Mouse (Mus musculus) lung, embryonic 15.5 days (tissue): ENCODE data around the gene Slamf9. TPM values are rescaled to one million over a fixed set of nuclear protein-coding genes. Genes with fewer than 3 reads are reported as not detected.

Source experiments
- ATAC-seq: fragments of 200-750 bp; cut with Nextera tagmentation; 2 replicates; pipeline ENCODE4 v1.8.0; 2017; ENCODE audit warnings: moderate number of reproducible peaks, borderline replicate concordance; ENCODE audit not compliant: low FRiP score, low TSS enrichment; ENCODE audit errors: extremely low read depth
- H3K27ac ChIP-seq: fragments of 300-500 bp; sonication (generic); 2 replicates; pipeline ENCODE4 v1.5.1; 2015; ENCODE audit warnings: moderate library complexity, mild to moderate bottlenecking, inconsistent platforms
- H3K27me3 ChIP-seq: fragments of 300-500 bp; sonication (generic); 2 replicates; pipeline ENCODE4 v1.6.1; 2015; ENCODE audit warnings: inconsistent platforms
- H3K36me3 ChIP-seq: fragments of 300-500 bp; sonication (generic); 2 replicates; pipeline ENCODE4 v1.6.1; 2015; ENCODE audit warnings: inconsistent platforms
- H3K4me1 ChIP-seq: fragments of 300-500 bp; sonication (generic); 2 replicates; pipeline ENCODE4 v1.6.1; 2015; ENCODE audit warnings: inconsistent platforms
- H3K4me2 ChIP-seq: fragments of 300-500 bp; sonication (generic); 2 replicates; pipeline ENCODE4 v1.6.1; 2015; ENCODE audit warnings: inconsistent platforms, mild to moderate bottlenecking, moderate library complexity
- H3K4me3 ChIP-seq: fragments of 300-500 bp; sonication (generic); 2 replicates; pipeline ENCODE4 v1.5.1; 2015; ENCODE audit warnings: mild to moderate bottlenecking, inconsistent platforms
- H3K9ac ChIP-seq: fragments of 300-500 bp; sonication (generic); 2 replicates; pipeline ENCODE4 v1.6.1; 2015; ENCODE audit warnings: inconsistent platforms
- H3K9me3 ChIP-seq: fragments of 300-500 bp; sonication (generic); 2 replicates; pipeline ENCODE4 v1.6.1; 2016; ENCODE audit warnings: inconsistent platforms
- WGBS: fragments of 180-500 bp; shearing (Covaris S2); methylation state at CpG from one replicate; pipeline ENCODE4 v1.1.7; 2015; 5-methylcytosine and 5-hydroxymethylcytosine counted together
- polyA plus RNA-seq: library from polyadenylated mRNA; unstranded; fragments of >200 nt; fragmentation: Nextera tagmentation; extraction: Ambion mirVana; gene quantifications from 2 replicates; pipeline ENCODE4 v1.2.1, GENCODE M21; 2015

Gene Slamf9
- polyA plus RNA-seq, 1 experiment from 2014 or later = 0.51 TPM

DNA sequence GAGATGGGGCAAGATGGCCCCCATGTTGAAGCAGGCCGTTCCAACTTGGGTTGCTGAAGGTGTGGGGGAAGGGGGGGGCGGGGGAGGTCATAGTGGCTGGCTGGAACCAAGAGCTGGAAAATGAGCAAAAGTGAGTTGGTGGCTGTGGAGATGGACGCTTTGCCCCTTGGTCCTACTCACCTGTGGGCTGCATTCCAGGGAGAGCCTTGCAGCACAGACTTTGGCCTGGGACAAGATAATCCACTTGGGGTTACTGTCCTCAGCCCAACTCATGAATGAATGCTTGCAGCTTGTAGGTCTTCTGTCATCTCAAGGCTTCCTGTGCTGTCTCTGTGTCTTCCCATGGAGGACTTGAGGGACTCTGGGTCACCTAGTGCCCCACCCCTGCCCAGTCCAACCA lies 32.5 kb downstream of the Slamf9 start:
- Histone ChIP-seq H3K36me3 (peaks cover 46% of the 10 kb centered on the region), H3K9me3 (no peaks in the 10 kb centered on the region), H3K4me2 (no peak overlapping the region), H3K4me3 (no peak overlapping the region), H3K9ac (no peak overlapping the region), H3K27me3 (no peaks in the 10 kb centered on the region), H3K4me1 (peaks cover 70% of the 10 kb centered on the region), H3K27ac (peak overlapping the region; percentile 9; the same call in 1 of the 2 replicates)
- WGBS = 86% methylated on average over 3 of the region's 3 CpGs
- no peak for ATAC-seq

DNA sequence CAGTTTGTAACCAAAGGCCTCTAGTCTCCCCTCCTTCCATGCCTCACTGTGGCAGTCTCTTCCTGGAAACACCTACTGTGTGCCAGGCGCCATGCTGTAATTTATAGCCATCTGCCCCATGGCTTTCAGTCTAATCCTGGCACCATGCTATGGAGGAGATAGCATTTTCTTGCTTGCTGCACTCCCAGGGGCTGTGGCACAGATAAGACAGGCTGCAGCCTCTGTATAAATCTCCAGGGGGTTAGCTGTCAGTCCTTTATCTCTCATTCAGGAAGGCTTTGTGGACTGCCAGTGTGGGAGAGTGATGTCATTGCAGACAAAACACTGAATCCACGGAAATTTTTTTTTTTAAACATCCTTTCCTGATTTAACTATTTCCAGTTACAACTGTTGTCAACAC lies 33.0 kb downstream of the Slamf9 start:
- no peak for ATAC-seq
- Histone ChIP-seq H3K9ac (no peak overlapping the region), H3K4me3 (no peak overlapping the region), H3K9me3 (no peaks in the 10 kb centered on the region), H3K27ac (peak overlapping the region; percentile 9; the same call in 1 of the 2 replicates), H3K27me3 (no peaks in the 10 kb centered on the region), H3K36me3 (peaks cover 46% of the 10 kb centered on the region), H3K4me2 (no peak overlapping the region), H3K4me1 (peaks cover 71% of the 10 kb centered on the region)
- WGBS = 50% methylated on average over 2 of the region's 2 CpGs

DNA sequence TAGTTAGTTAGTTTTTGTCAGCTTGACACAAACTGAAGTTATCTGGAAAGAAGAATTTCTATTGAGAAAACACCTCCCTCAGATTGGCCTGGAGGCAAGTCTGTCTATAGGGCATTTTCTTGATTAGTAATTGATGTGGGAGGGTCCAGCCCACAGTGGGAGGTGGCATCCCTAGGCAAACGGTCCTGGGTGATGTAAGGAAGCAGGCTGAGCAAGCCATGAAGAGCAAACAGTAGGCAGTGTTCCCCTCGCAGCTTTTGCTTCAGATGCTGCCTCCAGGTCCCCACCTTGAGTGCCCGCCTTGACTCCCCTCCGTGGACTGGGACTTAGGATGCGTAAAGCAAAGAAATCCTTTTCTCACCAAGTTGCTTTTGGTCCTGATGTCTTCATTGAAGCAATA lies 34.1 kb downstream of the Slamf9 start:
- peaks cover 46% of the 10 kb centered on the region for H3K36me3 ChIP-seq
- H3K4me3 ChIP-seq = no peak overlapping the region
- 65% methylated on average over 5 of the region's 5 CpGs for WGBS
- H3K9me3 ChIP-seq = no peaks in the 10 kb centered on the region
- H3K4me1 ChIP-seq = peaks cover 72% of the 10 kb centered on the region
- H3K27ac ChIP-seq = peak overlapping the region; percentile 93
- no peaks in the 10 kb centered on the region for H3K27me3 ChIP-seq
- ATAC-seq = no peak
- H3K4me2 ChIP-seq = no peak overlapping the region
- no peak overlapping the region for H3K9ac ChIP-seq

DNA sequence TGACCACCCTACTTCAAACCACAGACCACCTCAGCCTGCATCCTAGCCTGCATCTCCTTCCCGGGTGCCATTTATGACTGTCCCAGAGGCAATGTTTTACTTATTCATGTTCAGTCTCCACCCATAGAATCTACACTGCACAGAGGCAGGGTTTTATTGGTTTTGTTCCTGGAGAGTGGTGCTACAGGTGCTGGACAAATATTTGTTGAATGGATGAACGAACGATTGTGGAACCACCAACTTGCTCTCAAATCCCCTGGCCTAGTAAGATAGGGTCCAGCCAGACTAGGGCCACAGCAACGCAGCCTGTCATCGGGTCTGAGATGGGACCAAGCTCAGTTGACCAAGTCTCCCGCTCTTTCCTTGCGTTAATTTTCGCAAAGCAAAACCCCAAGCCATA lies 34.8 kb downstream of the Slamf9 start:
- ATAC-seq = no peak
- peak overlapping the region; percentile 41 for H3K4me2 ChIP-seq

DNA sequence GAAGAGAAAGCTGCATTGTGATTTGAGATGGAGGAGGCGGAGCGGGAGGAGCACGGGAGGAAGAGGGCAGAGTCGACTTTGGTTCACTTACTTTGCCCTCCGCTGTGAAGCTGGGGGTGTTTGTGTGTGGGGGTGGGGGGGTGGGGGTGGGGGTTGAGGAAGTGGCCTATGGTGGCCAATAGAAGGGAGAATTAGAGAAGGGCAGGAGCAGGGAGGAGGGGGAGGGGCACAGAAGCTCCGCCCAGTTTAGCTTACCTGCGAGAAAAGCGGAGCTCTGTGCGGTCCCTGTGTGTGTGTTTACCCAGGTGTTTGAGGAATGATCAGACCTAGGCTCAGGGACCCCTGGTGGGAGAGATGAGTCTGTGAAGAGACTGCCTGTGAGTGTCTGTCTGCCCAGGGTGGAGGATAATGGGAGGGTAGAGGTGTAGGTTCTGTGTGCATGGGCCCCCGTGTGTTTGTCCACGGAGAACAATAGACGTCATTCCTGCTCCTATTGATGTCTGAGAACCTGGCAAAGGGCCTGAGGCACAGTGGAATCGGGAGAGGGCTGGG lies 35.3 kb downstream of the Slamf9 start:
- H3K9ac ChIP-seq = no peak overlapping the region
- peak overlapping the region; percentile 93 for H3K27ac ChIP-seq
- no peaks in the 10 kb centered on the region for H3K9me3 ChIP-seq
- ATAC-seq = no peak
- no peak overlapping the region for H3K4me3 ChIP-seq
- H3K36me3 ChIP-seq = peaks cover 38% of the 10 kb centered on the region
- H3K27me3 ChIP-seq = no peaks in the 10 kb centered on the region
- H3K4me1 ChIP-seq = peaks cover 72% of the 10 kb centered on the region
- peak overlapping the region; percentile 41 for H3K4me2 ChIP-seq
- WGBS = 25% methylated on average over 13 of the region's 13 CpGs

More for the DNA sequence above, 34.8 kb downstream of the Slamf9 start:
- 41% methylated on average over 8 of the region's 8 CpGs for WGBS
- Histone ChIP-seq H3K27ac (peak overlapping the region; percentile 93), H3K27me3 (no peaks in the 10 kb centered on the region), H3K9ac (no peak overlapping the region), H3K4me3 (no peak overlapping the region), H3K36me3 (peaks cover 43% of the 10 kb centered on the region), H3K9me3 (no peaks in the 10 kb centered on the region), H3K4me1 (peaks cover 72% of the 10 kb centered on the region)

DNA sequence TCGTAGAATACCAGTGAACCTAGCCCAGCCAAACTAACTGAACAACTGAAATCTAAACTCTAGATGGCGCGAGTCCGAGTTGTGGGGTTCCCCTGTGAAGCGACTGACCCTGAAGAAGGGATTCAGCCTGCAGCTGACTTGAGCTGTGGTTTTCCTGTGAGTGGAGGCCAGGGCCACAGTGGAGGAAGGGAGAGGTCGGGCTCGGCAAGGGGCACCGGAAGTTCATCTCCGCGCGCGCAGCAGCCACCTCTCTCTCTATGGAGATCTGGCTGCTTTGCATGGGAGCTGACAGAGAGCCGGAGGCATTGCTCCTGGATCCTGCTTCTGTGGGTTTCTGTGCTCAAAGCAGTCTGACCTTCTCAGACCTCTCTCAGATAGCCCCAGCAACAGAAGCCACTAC lies 37.8 kb downstream of the Slamf9 start:
- Histone ChIP-seq H3K4me3 (no peak overlapping the region), H3K4me1 (peaks cover 58% of the 10 kb centered on the region), H3K4me2 (peak overlapping the region; percentile 35; the same call in 1 of the 2 replicates), H3K9ac (no peak overlapping the region), H3K36me3 (peaks cover 15% of the 10 kb centered on the region), H3K9me3 (0 out of 2 replicates have a peak, but pooled peaks cover under 1% of the 10 kb centered on the region), H3K27me3 (no peaks in the 10 kb centered on the region), H3K27ac (peak overlapping the region; percentile 75)
- ATAC-seq = peak; percentile 28; the same call in 1 of the 2 replicates
- 17% methylated on average over 13 of the region's 13 CpGs for WGBS

DNA sequence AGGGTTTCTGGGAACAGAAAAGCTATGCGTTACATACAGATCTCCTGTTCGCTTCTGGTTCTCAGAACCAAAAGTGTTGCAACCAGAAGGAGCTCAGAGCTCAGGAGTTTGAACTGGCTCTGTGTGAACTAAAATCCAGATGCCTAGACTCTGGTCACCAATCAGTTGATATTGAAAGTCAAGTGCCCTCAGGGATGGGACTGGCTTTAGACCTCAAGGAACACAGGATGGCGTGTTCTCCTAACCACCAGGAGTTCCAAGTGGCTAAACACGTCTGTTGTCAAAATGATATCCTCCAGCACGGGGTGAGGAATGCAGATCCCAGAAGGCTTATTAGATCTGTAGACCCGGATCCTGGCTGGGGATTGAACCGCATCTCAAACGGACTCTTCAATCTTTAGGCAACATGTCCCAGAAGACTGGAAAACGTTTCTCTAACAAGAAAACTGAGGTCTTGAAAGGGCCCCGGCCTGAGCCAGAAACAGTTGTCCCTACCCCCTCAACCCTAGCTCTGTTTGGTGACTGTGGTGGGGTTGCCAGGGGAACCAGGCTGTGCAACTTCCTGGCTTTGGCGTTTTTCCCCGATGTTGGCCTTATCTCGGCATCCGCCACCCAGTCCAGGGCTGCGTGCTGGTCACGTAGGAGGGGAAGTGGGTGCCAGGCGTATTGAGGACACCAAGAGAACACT lies 38.5 kb downstream of the Slamf9 start:
- peaks cover 7% of the 10 kb centered on the region for H3K36me3 ChIP-seq
- peak; percentile 71 for ATAC-seq
- peaks cover 52% of the 10 kb centered on the region for H3K4me1 ChIP-seq
- H3K9me3 ChIP-seq = 0 out of 2 replicates have a peak, but pooled peaks cover 3% of the 10 kb centered on the region
- no peaks in the 10 kb centered on the region for H3K27me3 ChIP-seq
- H3K27ac ChIP-seq = peak overlapping the region; percentile 75
- no peak overlapping the region for H3K9ac ChIP-seq
- H3K4me2 ChIP-seq = peak overlapping the region; percentile 35
- 40% methylated on average over 17 of the region's 17 CpGs for WGBS
- no peak overlapping the region for H3K4me3 ChIP-seq

DNA sequence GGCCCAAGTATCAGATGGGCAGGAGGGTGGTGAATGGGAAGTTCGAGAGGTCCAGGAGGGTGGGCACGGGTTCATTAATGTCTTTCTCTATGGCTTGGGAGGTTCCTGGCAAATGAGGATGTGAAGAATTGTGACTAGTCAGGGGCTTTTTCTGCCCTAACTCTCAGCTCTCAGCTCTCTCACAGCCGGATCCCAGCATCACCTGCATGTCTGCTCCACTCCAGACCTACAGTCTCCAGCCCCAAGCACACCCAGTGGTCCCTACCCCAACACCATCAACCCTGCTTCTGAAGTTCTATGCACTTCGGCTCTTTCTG lies 39.0 kb downstream of the Slamf9 start:
- no peaks in the 10 kb centered on the region for H3K27me3 ChIP-seq
- 66% methylated on average over 4 of the region's 4 CpGs for WGBS
- peak overlapping the region; percentile 75 for H3K27ac ChIP-seq
- H3K4me3 ChIP-seq = no peak overlapping the region
- H3K36me3 ChIP-seq = peaks cover 2% of the 10 kb centered on the region; the same call in 1 of the 2 replicates
- H3K9me3 ChIP-seq = 0 out of 2 replicates have a peak, but pooled peaks cover 3% of the 10 kb centered on the region
- H3K9ac ChIP-seq = no peak overlapping the region
- H3K4me2 ChIP-seq = peak overlapping the region; percentile 35; the same call in 1 of the 2 replicates
- peaks cover 49% of the 10 kb centered on the region for H3K4me1 ChIP-seq
- no peak for ATAC-seq

DNA sequence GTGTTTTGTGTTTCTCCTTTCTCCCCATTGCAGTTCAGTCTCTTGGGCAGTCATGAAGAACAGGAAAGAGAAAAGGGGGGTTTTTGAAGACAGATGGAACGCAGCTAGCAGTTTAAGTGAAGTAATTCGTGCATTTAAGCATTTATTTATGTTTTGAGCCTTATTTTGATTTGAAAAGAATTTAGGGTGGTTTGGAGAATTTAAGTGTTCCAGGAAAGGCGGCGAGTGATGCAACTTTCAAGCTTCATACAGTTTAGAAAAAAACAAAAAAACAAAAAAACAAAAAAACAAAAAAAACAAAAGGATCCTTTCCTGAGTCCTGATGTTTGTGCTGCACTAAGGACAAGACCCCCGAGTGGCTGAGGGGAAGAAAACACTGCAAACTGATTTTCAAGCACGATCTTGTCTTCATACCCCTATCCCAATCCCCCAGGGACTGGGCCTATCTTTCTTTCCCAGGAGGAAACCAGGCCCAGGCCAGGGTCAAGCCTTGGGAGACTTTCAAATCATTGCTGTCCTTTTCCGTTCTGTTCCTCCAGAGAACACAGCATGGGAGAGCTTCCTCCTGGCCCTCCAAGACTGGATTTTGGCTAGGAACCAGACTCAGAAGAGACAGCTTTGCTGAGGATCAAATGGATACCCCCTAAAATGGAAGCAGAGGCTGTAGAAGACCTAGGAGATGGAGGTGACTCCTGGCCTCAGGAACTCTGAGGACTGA lies 39.6 kb downstream of the Slamf9 start:
- Histone ChIP-seq H3K27ac (peak overlapping the region; percentile 75), H3K27me3 (no peaks in the 10 kb centered on the region), H3K36me3 (no peaks in the 10 kb centered on the region), H3K4me3 (no peak overlapping the region), H3K4me2 (no peak overlapping the region), H3K9ac (no peak overlapping the region), H3K9me3 (0 out of 2 replicates have a peak, but pooled peaks cover 3% of the 10 kb centered on the region), H3K4me1 (peaks cover 50% of the 10 kb centered on the region)
- 71% methylated on average over 7 of the region's 7 CpGs for WGBS
- no peak for ATAC-seq

DNA sequence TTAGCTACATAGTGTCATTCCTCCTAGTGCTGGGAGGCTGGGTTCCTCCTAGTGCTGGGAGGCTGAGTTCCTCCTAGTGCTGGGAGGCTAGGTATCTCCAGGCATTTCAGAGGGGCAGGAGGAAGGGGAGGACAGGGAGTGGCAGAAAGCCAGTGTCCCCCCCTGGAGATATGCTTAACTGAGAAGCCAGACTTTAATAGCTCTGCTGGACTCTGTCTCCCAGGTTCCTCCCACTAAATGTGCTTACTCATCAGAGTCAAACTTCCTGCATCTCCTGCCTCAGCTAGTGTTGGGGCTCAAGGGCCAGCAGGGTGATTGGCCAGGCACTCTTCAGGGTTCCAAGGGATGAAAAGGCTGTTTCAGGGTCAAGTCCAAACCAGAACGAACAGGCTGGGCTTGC lies 40.2 kb downstream of the Slamf9 start:
- Histone ChIP-seq H3K4me1 (peaks cover 57% of the 10 kb centered on the region), H3K4me3 (no peak overlapping the region), H3K4me2 (no peak overlapping the region), H3K36me3 (no peaks in the 10 kb centered on the region), H3K27ac (peak overlapping the region; percentile 75), H3K9ac (no peak overlapping the region), H3K9me3 (0 out of 2 replicates have a peak, but pooled peaks cover 3% of the 10 kb centered on the region), H3K27me3 (no peaks in the 10 kb centered on the region)
- WGBS = 58% methylated on average over 1 of the region's 1 CpGs
- no peak for ATAC-seq

DNA sequence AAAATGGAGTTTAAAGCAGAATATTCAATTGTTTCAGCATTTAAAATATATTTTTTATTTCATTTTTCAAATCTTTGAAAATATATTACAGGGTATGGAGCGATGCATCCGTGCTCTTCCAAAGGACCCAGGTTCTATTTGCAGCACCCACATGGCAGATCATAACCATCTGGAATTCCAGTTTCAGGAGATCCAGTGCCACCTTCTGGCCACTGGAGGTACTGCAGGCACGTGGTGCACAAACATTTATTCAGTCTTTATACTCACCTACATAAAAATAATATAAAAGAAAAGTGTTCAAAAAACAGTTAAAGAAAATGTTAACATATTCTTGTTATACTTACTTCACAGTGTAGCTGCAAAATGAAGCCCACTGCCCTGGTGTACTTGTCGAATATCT lies 42.9 kb downstream of the Slamf9 start:
- WGBS = 75% methylated on average over 4 of the region's 4 CpGs
- no peak overlapping the region for H3K4me2 ChIP-seq
- no peak overlapping the region for H3K9ac ChIP-seq
- no peak overlapping the region for H3K27ac ChIP-seq
- H3K4me3 ChIP-seq = no peak overlapping the region
- ATAC-seq = no peak
- no peaks in the 10 kb centered on the region for H3K36me3 ChIP-seq
- peaks cover 63% of the 10 kb centered on the region for H3K4me1 ChIP-seq
- no peaks in the 10 kb centered on the region for H3K27me3 ChIP-seq
- 0 out of 2 replicates have a peak, but pooled peaks cover 3% of the 10 kb centered on the region for H3K9me3 ChIP-seq

DNA sequence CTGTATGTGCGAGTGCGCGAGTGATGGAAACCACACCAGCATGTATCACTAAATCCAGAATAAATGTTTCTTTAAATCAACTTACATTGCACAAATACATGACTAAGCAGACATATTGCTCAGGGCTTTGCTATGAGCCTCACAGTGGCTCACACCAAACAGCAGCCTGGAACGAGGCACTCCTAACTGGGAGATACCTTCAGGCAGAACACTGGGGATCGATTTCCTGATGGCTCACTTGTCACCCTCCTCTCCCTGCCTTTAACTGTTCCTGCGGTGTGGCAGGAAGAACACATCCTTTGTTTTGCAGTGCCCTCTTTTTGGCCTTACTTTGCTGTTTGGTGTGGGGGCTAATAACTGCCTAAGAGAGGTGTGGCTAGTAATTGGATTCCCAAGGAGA lies 44.5 kb downstream of the Slamf9 start:
- H3K36me3 ChIP-seq = no peaks in the 10 kb centered on the region
- no peak overlapping the region for H3K9ac ChIP-seq
- peak overlapping the region; percentile 86 for H3K27ac ChIP-seq
- WGBS = 59% methylated on average over 6 of the region's 6 CpGs
- H3K4me1 ChIP-seq = peaks cover 56% of the 10 kb centered on the region
- no peaks in the 10 kb centered on the region for H3K27me3 ChIP-seq
- H3K4me3 ChIP-seq = no peak overlapping the region
- H3K4me2 ChIP-seq = no peak overlapping the region
- H3K9me3 ChIP-seq = 0 out of 2 replicates have a peak, but pooled peaks cover 3% of the 10 kb centered on the region
- no peak for ATAC-seq
